Mouse (Mus musculus) myocyte (in vitro differentiated cells): ENCODE results near the gene Tchp. TPM values are rescaled to one million over a fixed set of nuclear protein-coding genes. Genes with fewer than 3 reads are reported as not detected.

ENCODE experiments used
- H3K27me3 ChIP-seq: one replicate; pipeline ENCODE4 v1.6.1; 2011; ENCODE audit not compliant: control insufficient read depth, insufficient read depth, insufficient read length
- H3K36me3 ChIP-seq: one replicate; pipeline ENCODE4 v1.6.1; 2011; ENCODE audit not compliant: control insufficient read depth, insufficient read depth
- H3K4me2 ChIP-seq: one replicate; pipeline ENCODE4 v1.6.1; 2011; ENCODE audit warnings: low read depth, control low read depth
- H3K4me3 ChIP-seq: one replicate; pipeline ENCODE4 v1.5.1; 2011; ENCODE audit warnings: mild to moderate bottlenecking, control low read depth, moderate library complexity
- H3K79me2 ChIP-seq: one replicate; pipeline ENCODE4 v1.6.1; 2011; ENCODE audit not compliant: control insufficient read depth, insufficient read depth
- H3ac ChIP-seq: one replicate; pipeline ENCODE4 v1.6.1; 2011; ENCODE audit not compliant: control insufficient read depth, insufficient read length
- CEBPB ChIP-seq: IDR thresholded peaks from 2 replicates; pipeline ENCODE4 v1.6.1; 2011; ENCODE audit warnings: mild to moderate bottlenecking, moderate library complexity; ENCODE audit not compliant: poor library complexity, insufficient read depth, severe bottlenecking
- E2F4 ChIP-seq: IDR thresholded peaks from one replicate; pipeline ENCODE4 v1.6.1; 2011; ENCODE audit warnings: mild to moderate bottlenecking, control low read depth, moderate library complexity; ENCODE audit not compliant: insufficient read depth
- MAX ChIP-seq: IDR thresholded peaks from one replicate; pipeline ENCODE4 v1.6.1; 2011; ENCODE audit warnings: low read depth, mild to moderate bottlenecking, control low read depth
- MYOD1 ChIP-seq, 3 experiments: IDR thresholded peaks; one replicate each; pipeline ENCODE4 v1.6.1; 2011; ENCODE audit warnings: control low read depth in 2 of 3, low read depth in 2 of 3, mild to moderate bottlenecking in 2 of 3, moderate library complexity in 1 of 3; ENCODE audit not compliant: insufficient read length in 2 of 3, control insufficient read depth in 1 of 3
- MYOG ChIP-seq, 3 experiments: IDR thresholded peaks; one replicate each; pipeline ENCODE4 v1.6.1; 2011; ENCODE audit warnings: control low read depth in 2 of 3, low read depth in 2 of 3, mild to moderate bottlenecking in 2 of 3; ENCODE audit not compliant: insufficient read length in 2 of 3, control insufficient read depth in 1 of 3, insufficient read depth in 1 of 3
- POLR2A ChIP-seq: IDR thresholded peaks from one replicate; pipeline ENCODE4 v1.6.1; 2011; ENCODE audit warnings: low read depth, mild to moderate bottlenecking, control low read depth, moderate library complexity; ENCODE audit not compliant: insufficient read length
- POLR2AphosphoS2 ChIP-seq: IDR thresholded peaks from one replicate; pipeline ENCODE4 v1.6.1; 2011; ENCODE audit warnings: low read depth, control low read depth; ENCODE audit not compliant: insufficient read length
- REST ChIP-seq: IDR thresholded peaks from one replicate; pipeline ENCODE4 v1.6.1; 2011; ENCODE audit warnings: mild to moderate bottlenecking, control low read depth, moderate library complexity; ENCODE audit not compliant: insufficient read depth, insufficient read length
- SRF ChIP-seq: IDR thresholded peaks from one replicate; pipeline ENCODE4 v1.6.1; 2011; ENCODE audit warnings: low read depth; ENCODE audit not compliant: control insufficient read depth, insufficient read length
- TCF12 ChIP-seq: IDR thresholded peaks from one replicate; pipeline ENCODE4 v1.6.1; 2011; ENCODE audit warnings: mild to moderate bottlenecking, control low read depth; ENCODE audit not compliant: poor library complexity, insufficient read depth, severe bottlenecking
- TCF3 ChIP-seq: IDR thresholded peaks from one replicate; pipeline ENCODE4 v1.6.1; 2011; ENCODE audit warnings: low read depth, control low read depth; ENCODE audit not compliant: insufficient read length
- USF1 ChIP-seq: IDR thresholded peaks from one replicate; pipeline ENCODE4 v1.6.1; 2011; ENCODE audit warnings: low read depth, mild to moderate bottlenecking, control low read depth, moderate library complexity
- polyA plus RNA-seq: library from polyadenylated mRNA; unstranded; fragments of >200 nt; fragmentation: generic; extraction: Trizol; gene quantifications from one replicate; pipeline ENCODE4 v1.2.1, GENCODE M21; 2012; ENCODE audit warnings: missing spikeins

Gene Tchp
- polyA plus RNA-seq, 1 experiment, result 9.3 TPM

GRCm38 (mm10) chr5:114702403-114703392 lies 4.9 kb upstream of the Tchp start:
- TF ChIP-seq POLR2AphosphoS2, result no peak
- no peak for TF ChIP-seq MYOG (IDR thresholded peaks at IDR 0.05; ENCODE audit: control insufficient read depth in 1 of 3, insufficient read depth in 1 of 3, insufficient read length in 2 of 3, low read depth in 2 of 3)
- no peak for TF ChIP-seq MAX
- TF ChIP-seq MYOD1 (IDR thresholded peaks at IDR 0.05; ENCODE audit: control insufficient read depth in 1 of 3, insufficient read length in 2 of 3, low read depth in 2 of 3), result no peak
- TF ChIP-seq USF1, result no peak
- no peak for TF ChIP-seq TCF12
- Histone ChIP-seq H3K36me3 (no peaks in the 10 kb centered on the region), H3ac (no peak overlapping the region), H3K79me2 (no peaks in the 10 kb centered on the region), H3K4me3 (no peak overlapping the region), H3K27me3 (no peaks in the 10 kb centered on the region), H3K4me2 (no peak overlapping the region)

GRCm38 (mm10) chr5:114708491-114708890 lies 931 bp downstream of the Tchp start:
- H3K79me2 ChIP-seq, result no peaks in the 10 kb centered on the region
- H3K4me2 ChIP-seq, result peak overlapping the region; percentile 88
- H3K36me3 ChIP-seq, result peaks cover 3% of the 10 kb centered on the region
- no peaks in the 10 kb centered on the region for H3K27me3 ChIP-seq
- H3ac ChIP-seq, result peak overlapping the region; percentile 89
- no peak for TF ChIP-seq REST
- TF ChIP-seq TCF3, result no peak
- TF ChIP-seq USF1, result no peak
- TF ChIP-seq TCF12, result no peak
- no peak for TF ChIP-seq SRF
- no peak for TF ChIP-seq POLR2A
- no peak for TF ChIP-seq MAX
- TF ChIP-seq E2F4, result no peak
- TF ChIP-seq CEBPB, result no peak
- no peak for TF ChIP-seq POLR2AphosphoS2
- TF ChIP-seq MYOD1 (IDR thresholded peaks at IDR 0.05; ENCODE audit: control insufficient read depth in 1 of 3, insufficient read length in 2 of 3, low read depth in 2 of 3), result no peak
- TF ChIP-seq MYOG (IDR thresholded peaks at IDR 0.05; ENCODE audit: control insufficient read depth in 1 of 3, insufficient read depth in 1 of 3, insufficient read length in 2 of 3, low read depth in 2 of 3), result no peak
- H3K4me3 ChIP-seq, result peak overlapping the region; percentile 56

GRCm38 (mm10) chr5:114709357-114709756 lies 1.8 kb downstream of the Tchp start:
- H3K79me2 ChIP-seq, result no peaks in the 10 kb centered on the region
- H3K27me3 ChIP-seq, result no peaks in the 10 kb centered on the region
- no peak overlapping the region for H3K4me2 ChIP-seq
- TF ChIP-seq SRF, result no peak
- no peak for TF ChIP-seq MYOG (IDR thresholded peaks at IDR 0.05; ENCODE audit: control insufficient read depth in 1 of 3, insufficient read depth in 1 of 3, insufficient read length in 2 of 3, low read depth in 2 of 3)
- no peak for TF ChIP-seq USF1
- no peak for TF ChIP-seq REST
- TF ChIP-seq MAX, result no peak
- peaks cover 3% of the 10 kb centered on the region for H3K36me3 ChIP-seq
- H3ac ChIP-seq, result no peak overlapping the region
- no peak overlapping the region for H3K4me3 ChIP-seq

GRCm38 (mm10) chr5:114714551-114714950 lies 7.0 kb downstream of the Tchp start:
- Histone ChIP-seq H3ac (no peak overlapping the region), H3K36me3 (peaks cover 3% of the 10 kb centered on the region), H3K4me3 (no peak overlapping the region), H3K79me2 (no peaks in the 10 kb centered on the region), H3K4me2 (no peak overlapping the region), H3K27me3 (no peaks in the 10 kb centered on the region)
- TF ChIP-seq REST, result no peak
- TF ChIP-seq TCF3, result no peak
- TF ChIP-seq CEBPB, result no peak
- no peak for TF ChIP-seq MYOG (IDR thresholded peaks at IDR 0.05; ENCODE audit: control insufficient read depth in 1 of 3, insufficient read depth in 1 of 3, insufficient read length in 2 of 3, low read depth in 2 of 3)
- no peak for TF ChIP-seq POLR2AphosphoS2
- no peak for TF ChIP-seq TCF12
- no peak for TF ChIP-seq MYOD1 (IDR thresholded peaks at IDR 0.05; ENCODE audit: control insufficient read depth in 1 of 3, insufficient read length in 2 of 3, low read depth in 2 of 3)
- TF ChIP-seq SRF, result no peak
- no peak for TF ChIP-seq USF1
- TF ChIP-seq E2F4, result no peak
- TF ChIP-seq POLR2A, result no peak

- TF ChIP-seq SRF (no peak), MYOG (IDR thresholded peaks at IDR 0.05; ENCODE audit: control insufficient read depth in 1 of 3, insufficient read depth in 1 of 3, insufficient read length in 2 of 3, low read depth in 2 of 3) (no peak), POLR2AphosphoS2 (no peak), POLR2A (no peak), E2F4 (no peak), TCF3 (no peak), TCF12 (no peak), MYOD1 (IDR thresholded peaks at IDR 0.05; ENCODE audit: control insufficient read depth in 1 of 3, insufficient read length in 2 of 3, low read depth in 2 of 3) (no peak), USF1 (no peak), MAX (no peak), REST (no peak), CEBPB (no peak)
- Histone ChIP-seq H3K27me3 (no peaks in the 10 kb centered on the region), H3K4me3 (no peak overlapping the region), H3K79me2 (no peaks in the 10 kb centered on the region), H3K4me2 (no peak overlapping the region), H3ac (no peak overlapping the region), H3K36me3 (no peaks in the 10 kb centered on the region)
These were observed 9.7 kb downstream of the Tchp start for GRCm38 (mm10) chr5:114717292-114717691.
